Mouse (Mus musculus) cerebellum, postnatal 25 days (tissue): ENCODE results near the gene S100a8.

Source experiments
- DNase-seq, 2 experiments: peaks; one replicate each; pipeline ENCODE4 v3.0.0; 2021; ENCODE audit warnings: mixed read lengths in 2 of 2

S100a8 gene

GRCm38 (mm10) chr3:90668846-90669245, at the start of gene S100a8:
Gene S100a8, plus strand, starts transcription at chr3:90668978.
- DNase-seq: peak in 1 of 2 experiments; percentile 7

GRCm38 (mm10) chr3:90621552-90621951, 47.2 kb upstream of the S100a8 start:
- no peak for DNase-seq

DNA sequence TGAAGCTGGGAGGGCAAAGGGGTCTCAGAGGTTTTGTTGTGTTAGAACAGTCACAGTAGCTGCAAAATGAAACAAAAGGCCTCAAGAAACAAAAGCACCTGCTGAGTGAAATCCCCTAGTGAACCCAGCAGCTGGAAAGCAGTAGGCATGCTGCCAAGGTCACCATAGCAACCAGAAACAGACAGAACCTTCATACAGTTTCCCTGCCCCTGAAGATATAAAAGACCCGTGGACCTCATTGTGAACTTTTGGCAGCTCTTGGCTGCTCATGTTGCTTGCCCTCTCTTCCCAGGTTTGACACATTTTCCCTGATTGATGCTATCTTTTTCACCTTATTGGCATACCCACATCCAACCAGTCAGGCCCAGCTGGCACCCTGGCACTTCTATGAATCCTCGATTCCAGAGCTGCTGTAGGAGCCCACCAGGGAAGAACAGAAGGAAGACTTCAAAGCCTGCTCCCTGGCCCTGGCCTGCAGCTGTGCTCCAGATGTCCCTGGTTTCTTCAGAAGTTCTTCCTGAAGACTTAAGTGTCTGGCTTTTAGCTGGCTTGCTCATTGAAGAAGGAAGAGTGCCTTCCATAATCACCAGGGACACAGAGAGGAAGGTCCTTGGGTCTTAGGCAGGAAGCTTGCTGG, 45.2 kb upstream of the S100a8 start:
- peak in 1 of 2 experiments; percentile 29 for DNase-seq

DNA sequence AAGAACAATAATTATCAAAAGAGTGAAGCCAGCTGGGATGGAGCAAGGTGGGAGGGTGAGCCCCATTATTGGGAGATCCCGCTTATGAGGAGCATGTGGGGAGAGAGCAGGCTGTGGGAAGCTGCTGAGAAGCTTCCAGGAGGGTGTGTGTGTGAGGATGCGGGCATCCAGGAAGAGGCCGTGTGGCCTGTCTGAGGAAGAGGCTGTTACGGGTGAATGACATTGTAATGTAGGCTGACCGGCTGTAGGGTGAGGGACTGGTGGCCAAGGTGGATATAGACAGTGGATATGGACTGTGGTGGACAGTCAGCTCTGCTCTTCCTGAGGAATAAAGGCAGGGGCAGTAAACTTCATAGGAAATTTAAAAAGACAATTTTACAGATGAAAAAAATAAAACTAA, 43.3 kb upstream of the S100a8 start:
- DNase-seq: no peak

- DNase-seq: no peak
These were observed 42.3 kb upstream of the S100a8 start for GRCm38 (mm10) chr3:90626266-90627021.

- DNase-seq: no peak
These were observed 41.4 kb upstream of the S100a8 start for GRCm38 (mm10) chr3:90627366-90627765.

- DNase-seq: peak in 1 of 2 experiments; percentile 15
These were observed 41.0 kb upstream of the S100a8 start for GRCm38 (mm10) chr3:90627807-90628206.

DNA sequence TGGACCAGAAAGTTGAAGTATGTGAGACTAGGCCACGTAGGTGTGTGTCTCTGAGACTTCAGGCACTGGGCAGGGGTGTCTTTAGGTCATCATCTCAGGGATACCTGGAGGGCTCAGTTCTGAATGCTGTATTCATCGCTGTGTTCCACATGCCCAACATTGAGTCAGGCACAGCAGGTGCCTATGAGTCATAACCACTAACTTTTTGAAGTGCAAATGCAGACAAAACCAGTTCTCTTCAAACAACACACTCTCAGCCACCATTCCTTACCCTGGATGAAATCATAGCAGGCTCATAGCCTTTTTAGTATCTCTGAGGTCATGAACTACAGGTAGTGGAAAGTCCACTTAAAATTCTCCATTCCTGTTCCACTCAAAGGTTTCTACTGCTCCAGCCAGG, 39.5 kb upstream of the S100a8 start:
- no peak for DNase-seq

DNA sequence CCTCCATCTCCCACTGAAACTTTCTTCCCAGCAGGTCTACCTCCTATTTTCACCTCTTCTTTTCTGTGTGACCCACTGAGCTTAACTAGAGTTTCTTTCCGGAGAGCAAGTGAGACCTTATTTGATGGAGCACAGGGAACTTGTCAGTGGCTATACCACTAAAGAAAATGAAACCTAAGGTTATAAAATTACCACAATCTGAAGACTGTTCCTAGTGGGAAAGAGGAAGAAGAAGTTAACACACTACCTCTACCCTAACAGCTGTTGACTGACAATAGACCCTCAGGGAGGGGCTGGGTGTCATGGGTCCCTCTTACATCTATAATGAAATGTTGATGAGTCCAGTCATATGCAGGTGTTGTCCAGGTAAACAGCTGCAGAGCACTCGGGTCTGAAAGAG, 36.8 kb upstream of the S100a8 start:
- DNase-seq: no peak

DNA sequence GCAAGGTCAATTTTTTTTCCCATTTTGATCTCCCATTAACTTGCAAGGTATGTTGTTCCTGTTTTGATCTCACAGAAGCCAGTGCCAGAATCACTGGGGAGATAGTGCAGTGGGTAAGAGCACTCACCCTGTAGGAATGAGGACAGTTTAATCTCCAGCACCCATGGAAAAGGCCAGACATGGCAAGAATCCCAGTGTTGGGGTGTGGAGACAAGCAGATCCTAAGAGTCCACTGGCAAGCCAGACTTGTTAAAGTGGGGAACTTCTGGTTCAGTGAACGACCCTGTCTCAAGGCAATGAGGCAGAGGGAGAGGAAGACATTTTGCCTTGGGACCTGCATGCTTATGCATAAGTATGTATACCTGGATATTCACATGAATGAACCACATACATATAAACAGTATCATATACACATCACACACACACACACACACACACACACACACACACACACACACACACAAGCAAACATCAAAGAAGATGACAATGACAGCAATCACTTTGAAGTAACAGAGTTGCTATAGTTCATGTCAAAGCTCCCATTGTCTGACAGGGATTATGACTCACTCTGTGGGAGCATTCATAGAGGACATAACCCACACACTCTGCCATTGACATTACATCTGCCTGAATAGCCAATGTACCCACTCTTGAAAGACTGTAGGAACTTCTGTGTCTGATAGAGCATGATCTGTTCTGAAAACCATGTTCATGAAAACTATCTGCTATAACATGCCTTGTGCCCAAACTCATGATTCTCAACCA, 30.1 kb upstream of the S100a8 start:
- no peak for DNase-seq

- peak in 1 of 2 experiments; percentile 36 for DNase-seq
These were observed 29.1 kb upstream of the S100a8 start for GRCm38 (mm10) chr3:90639511-90640154.

GRCm38 (mm10) chr3:90640981-90641380, 27.8 kb upstream of the S100a8 start:
- no peak for DNase-seq

- peak in 1 of 2 experiments; percentile 34 for DNase-seq
These were observed 24.6 kb upstream of the S100a8 start for GRCm38 (mm10) chr3:90644220-90644619.

- no peak for DNase-seq
These were observed 21.5 kb upstream of the S100a8 start for GRCm38 (mm10) chr3:90647291-90647690.

DNA sequence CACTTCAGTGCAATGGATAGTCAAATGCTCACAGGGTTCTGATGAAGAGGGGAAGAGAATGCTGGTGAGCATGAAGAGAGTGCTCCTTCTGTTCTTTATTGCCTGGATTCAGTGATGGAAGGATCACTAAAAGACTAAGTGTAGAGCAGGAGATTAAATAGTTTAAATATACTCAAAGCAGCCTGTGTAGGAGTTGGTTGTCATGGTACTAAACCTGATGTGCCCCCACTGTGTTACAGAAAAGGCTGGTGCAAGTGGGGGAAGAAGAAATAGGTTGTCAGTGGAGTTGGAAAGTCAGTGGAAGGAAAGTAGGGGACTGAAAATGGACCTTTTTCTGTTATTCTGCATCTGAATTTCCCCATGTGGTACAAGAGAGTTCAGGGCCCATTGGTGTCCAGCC, 19.8 kb upstream of the S100a8 start:
- no peak for DNase-seq

GRCm38 (mm10) chr3:90649832-90650231, 18.9 kb upstream of the S100a8 start:
- no peak for DNase-seq

- peak; percentile 62 to 83 for DNase-seq
These were observed 15.8 kb upstream of the S100a8 start for GRCm38 (mm10) chr3:90652878-90653508.

DNA sequence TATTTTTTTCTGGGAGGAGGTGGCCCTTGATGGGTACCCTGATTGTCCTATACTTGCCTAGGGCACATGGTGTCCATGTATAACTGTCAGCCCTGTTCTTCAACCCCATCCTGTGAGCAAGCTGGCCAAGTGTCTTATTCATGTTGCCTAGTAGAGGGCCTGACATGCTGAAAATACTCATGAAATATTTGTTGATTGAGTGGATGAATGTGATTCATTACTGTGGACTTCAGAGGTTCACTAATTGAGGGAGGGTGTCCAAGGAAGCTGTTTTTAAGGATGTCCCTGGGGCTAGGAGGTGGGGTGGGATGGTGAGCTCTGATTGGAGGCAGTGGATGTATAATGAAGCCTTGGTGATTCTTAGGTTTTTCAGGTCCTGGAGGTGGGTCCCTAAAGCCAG, 15.1 kb upstream of the S100a8 start, which contains the start of gene S100a7a:
TSS of gene S100a7a (plus strand) at position 301 of the 400 bp plus-strand sequence.
- no peak for DNase-seq

DNA sequence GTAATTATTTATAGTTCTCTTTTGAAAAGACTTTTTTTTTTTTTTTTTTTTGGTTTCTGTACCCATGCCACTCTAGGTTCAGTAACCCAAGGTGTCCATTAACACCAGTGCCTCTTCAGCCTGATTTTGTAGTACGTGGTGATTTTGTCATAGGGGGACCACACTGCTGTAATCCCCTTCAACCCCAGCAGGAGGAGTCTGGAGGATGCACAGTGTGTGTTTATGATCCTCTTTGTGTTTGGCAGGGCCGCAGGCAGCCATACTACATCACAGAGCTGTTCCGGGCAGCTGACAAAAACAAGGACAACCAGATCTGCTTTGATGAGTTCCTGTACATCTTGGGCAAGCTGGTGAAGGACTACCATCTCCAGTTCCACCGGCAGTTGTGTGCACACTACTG, 11.4 kb upstream of the S100a8 start:
- no peak for DNase-seq

DNA sequence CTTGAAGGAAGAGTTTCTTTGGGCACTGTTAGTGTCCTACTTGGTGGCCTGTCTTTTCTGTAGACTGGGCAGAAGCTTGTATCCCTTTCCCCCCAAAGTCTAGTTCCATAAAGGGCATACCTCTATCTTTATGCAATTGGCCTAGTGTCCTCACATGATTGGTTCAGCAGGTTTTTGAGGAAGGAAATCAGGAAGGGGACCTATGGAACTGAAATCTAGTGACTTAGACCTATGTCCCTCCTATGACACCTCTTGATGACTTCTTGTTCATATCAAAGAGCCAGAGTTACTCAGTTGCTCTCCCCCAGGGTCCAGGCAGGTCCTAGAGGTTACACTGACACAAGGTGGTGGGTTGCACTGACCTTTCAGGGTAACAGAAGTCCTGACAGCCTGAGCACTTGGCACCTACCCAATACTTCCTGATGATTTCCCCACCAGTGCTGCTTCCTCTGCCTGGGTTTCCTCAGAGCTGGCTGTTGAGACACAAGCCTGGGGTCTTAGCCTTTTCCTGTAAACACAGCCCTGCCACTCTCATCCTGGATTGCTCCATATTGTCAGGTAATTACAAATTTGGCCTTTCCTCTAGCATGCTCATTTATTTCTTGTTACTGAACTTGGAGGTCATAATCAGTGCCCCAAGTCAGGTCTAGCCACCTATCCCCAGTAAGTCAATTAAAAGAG, 9.3 kb upstream of the S100a8 start:
- no peak for DNase-seq

- DNase-seq: no peak
These were observed 4.6 kb upstream of the S100a8 start for GRCm38 (mm10) chr3:90664219-90664618.

DNA sequence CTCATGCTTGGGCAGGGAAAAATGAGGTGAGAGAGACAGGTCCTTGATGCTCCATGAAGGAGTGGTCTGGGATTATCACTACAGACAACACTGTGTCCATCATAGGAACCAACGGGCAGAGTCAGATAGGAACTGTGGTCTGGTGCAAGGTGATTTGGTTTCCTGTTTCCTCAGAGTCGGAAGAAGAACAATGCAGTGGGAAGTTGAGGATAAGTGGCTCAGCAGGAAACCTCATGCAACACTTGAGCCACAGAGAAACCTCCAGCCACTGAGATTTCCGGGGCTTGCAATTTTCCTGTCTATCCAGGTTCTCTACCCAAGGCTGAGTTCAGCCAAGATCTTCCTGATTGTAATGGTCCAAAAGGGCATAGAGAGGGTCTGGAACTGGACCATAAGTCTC, 9.9 kb downstream of the S100a8 start:
- DNase-seq: no peak
